Mouse (Mus musculus) layer of hippocampus, adult 11-12 months (tissue): ENCODE measurements around the gene Tceal1.

ENCODE experiments used
- DNase-seq: peaks from one replicate; pipeline ENCODE4 v3.0.0; 2022; ENCODE audit warnings: low spot score

The Tceal1 gene

GRCm38 (mm10) chrX:136755464-136755863 lies 47.7 kb downstream of the Tceal1 start:
- DNase-seq = peak; percentile 52
